Mouse (Mus musculus) liver, embryonic 15.5 days (tissue): ENCODE results near the gene Lmf1. TPM values are rescaled to one million over a fixed set of nuclear protein-coding genes. Genes with fewer than 3 reads are reported as not detected.

Experiments
- ATAC-seq: fragments of 200-750 bp; cut with Nextera tagmentation; 2 replicates; pipeline ENCODE4 v1.8.0; 2017; ENCODE audit warnings: moderate number of reproducible peaks, mild to moderate bottlenecking, moderate library complexity; ENCODE audit not compliant: insufficient read depth
- H3K27ac ChIP-seq: fragments of 300-500 bp; sonication (generic); replicated peaks from 2 replicates; pipeline ENCODE4 v1.5.1; 2015; ENCODE audit warnings: mild to moderate bottlenecking, inconsistent platforms
- H3K27me3 ChIP-seq: fragments of 300-500 bp; sonication (generic); 2 replicates; pipeline ENCODE4 v1.6.1; 2015; ENCODE audit warnings: mild to moderate bottlenecking, inconsistent platforms
- H3K36me3 ChIP-seq: fragments of 300-500 bp; sonication (generic); replicated peaks from 2 replicates; pipeline ENCODE4 v1.6.1; 2015; ENCODE audit warnings: moderate library complexity, mild to moderate bottlenecking, inconsistent platforms
- H3K4me1 ChIP-seq: fragments of 300-500 bp; sonication (generic); replicated peaks from 2 replicates; pipeline ENCODE4 v1.6.1; 2015; ENCODE audit warnings: inconsistent platforms
- H3K4me2 ChIP-seq: fragments of 300-500 bp; sonication (generic); 2 replicates; pipeline ENCODE4 v1.6.1; 2015; ENCODE audit warnings: moderate library complexity, mild to moderate bottlenecking, inconsistent platforms
- H3K4me3 ChIP-seq: fragments of 300-500 bp; sonication (generic); replicated peaks from 2 replicates; pipeline ENCODE4 v1.5.1; 2015; ENCODE audit warnings: mild to moderate bottlenecking, inconsistent platforms
- H3K9ac ChIP-seq: fragments of 300-500 bp; sonication (generic); 2 replicates; pipeline ENCODE4 v1.6.1; 2015; ENCODE audit warnings: moderate library complexity, mild to moderate bottlenecking, inconsistent platforms
- H3K9me3 ChIP-seq: fragments of 300-500 bp; sonication (generic); replicated peaks from 2 replicates; pipeline ENCODE4 v1.6.1; 2016; ENCODE audit warnings: inconsistent platforms
- WGBS: fragments of 180-500 bp; shearing (Covaris S2); methylation state at CpG from one replicate; pipeline ENCODE4 v1.1.7; 2015; ENCODE audit warnings: mixed read lengths; ENCODE audit not compliant: insufficient replicate concordance; 5-methylcytosine and 5-hydroxymethylcytosine counted together
- polyA plus RNA-seq: library from polyadenylated mRNA; unstranded; fragments of >200 nt; fragmentation: Nextera tagmentation; extraction: Ambion mirVana; gene quantifications from 2 replicates; pipeline ENCODE4 v1.2.1, GENCODE M21; 2015

Gene Lmf1
- polyA plus RNA-seq, 1 experiment from 2014 or later, result 10.1 TPM

DNA sequence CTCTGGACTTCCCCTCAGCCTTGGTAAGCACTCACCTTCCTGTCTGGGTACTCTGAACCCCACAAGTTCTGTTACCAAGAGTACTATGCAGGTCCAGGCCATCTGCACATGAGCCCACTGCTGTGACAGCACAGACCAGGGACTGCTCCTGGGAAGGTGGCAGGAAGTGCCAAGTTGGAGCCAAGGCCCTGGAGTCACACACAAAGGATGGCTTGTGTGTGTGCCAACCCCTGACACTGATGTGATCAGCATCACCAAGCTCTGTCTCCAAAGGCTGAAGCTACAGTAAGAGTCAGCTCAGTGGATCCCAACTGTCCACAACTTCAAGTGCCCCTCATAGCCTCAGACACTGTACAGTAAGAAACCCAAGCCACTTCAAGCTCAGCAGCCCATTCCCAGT, 94.1 kb downstream of the Lmf1 start:
- Histone ChIP-seq H3K9me3 (no peaks in the 10 kb centered on the region), H3K27me3 (no peaks in the 10 kb centered on the region), H3K9ac (no peak overlapping the region), H3K27ac (no peak overlapping the region), H3K36me3 (no peaks in the 10 kb centered on the region), H3K4me3 (no peak overlapping the region), H3K4me2 (no peak overlapping the region), H3K4me1 (no peaks in the 10 kb centered on the region)
- no peak for ATAC-seq

DNA sequence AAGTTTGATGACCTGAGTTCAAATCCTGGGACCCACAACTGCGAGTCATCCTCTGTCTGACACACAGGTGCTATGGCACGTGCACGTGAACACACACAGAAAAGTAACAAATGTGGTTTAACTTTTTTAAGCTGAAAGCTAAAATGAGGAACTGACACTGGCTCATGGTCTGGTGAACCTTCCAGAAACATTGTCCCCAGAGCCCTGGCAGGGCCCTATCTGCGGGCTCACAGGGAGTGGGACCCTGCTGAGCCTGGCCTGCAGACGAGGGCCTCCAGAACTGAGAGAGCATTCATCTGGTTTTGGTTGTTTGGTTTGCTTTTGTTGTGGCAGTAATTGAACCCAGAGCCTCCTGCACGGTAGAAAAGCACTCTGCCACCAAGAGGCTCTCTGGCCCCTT, 99.1 kb downstream of the Lmf1 start:
- H3K36me3 ChIP-seq, result no peaks in the 10 kb centered on the region
- no peak overlapping the region for H3K27ac ChIP-seq
- no peaks in the 10 kb centered on the region for H3K9me3 ChIP-seq
- H3K4me1 ChIP-seq, result no peaks in the 10 kb centered on the region
- WGBS, result 34% methylated on average over 6 of the region's 6 CpGs
- no peak overlapping the region for H3K4me2 ChIP-seq
- H3K27me3 ChIP-seq, result peaks cover 7% of the 10 kb centered on the region; the same call in 1 of the 2 replicates
- no peak overlapping the region for H3K4me3 ChIP-seq
- H3K9ac ChIP-seq, result no peak overlapping the region
- no peak for ATAC-seq

- ATAC-seq, result no peak
- no peaks in the 10 kb centered on the region for H3K36me3 ChIP-seq
- H3K4me2 ChIP-seq, result no peak overlapping the region
- H3K27me3 ChIP-seq, result peaks cover 7% of the 10 kb centered on the region; the same call in 1 of the 2 replicates
- H3K4me1 ChIP-seq, result no peaks in the 10 kb centered on the region
- 9% methylated on average over 5 of the region's 5 CpGs for WGBS
- H3K9me3 ChIP-seq, result no peaks in the 10 kb centered on the region
- no peak overlapping the region for H3K27ac ChIP-seq
- H3K9ac ChIP-seq, result no peak overlapping the region
- H3K4me3 ChIP-seq, result no peak overlapping the region
Observed at GRCm38 (mm10) chr17:25679818-25680217, 100.9 kb downstream of the Lmf1 start.

- Histone ChIP-seq H3K36me3 (no peaks in the 10 kb centered on the region), H3K27ac (no peak overlapping the region), H3K4me3 (no peak overlapping the region), H3K9me3 (no peaks in the 10 kb centered on the region), H3K4me2 (no peak overlapping the region), H3K27me3 (peaks cover 12% of the 10 kb centered on the region; the same call in 1 of the 2 replicates), H3K4me1 (no peaks in the 10 kb centered on the region), H3K9ac (no peak overlapping the region)
- no peak for ATAC-seq
- 48% methylated on average over 4 of the region's 4 CpGs for WGBS
Observed at GRCm38 (mm10) chr17:25681636-25682035, 102.8 kb downstream of the Lmf1 start.

GRCm38 (mm10) chr17:25686323-25686722, 107.4 kb downstream of the Lmf1 start:
- Histone ChIP-seq H3K4me2 (no peak overlapping the region), H3K27ac (no peak overlapping the region), H3K27me3 (0 out of 2 replicates have a peak, but pooled peaks cover 11% of the 10 kb centered on the region), H3K4me3 (no peak overlapping the region), H3K9me3 (no peaks in the 10 kb centered on the region), H3K9ac (no peak overlapping the region), H3K36me3 (no peaks in the 10 kb centered on the region), H3K4me1 (no peaks in the 10 kb centered on the region)
- ATAC-seq, result no peak
- WGBS, result 25% methylated on average over 7 of the region's 7 CpGs

DNA sequence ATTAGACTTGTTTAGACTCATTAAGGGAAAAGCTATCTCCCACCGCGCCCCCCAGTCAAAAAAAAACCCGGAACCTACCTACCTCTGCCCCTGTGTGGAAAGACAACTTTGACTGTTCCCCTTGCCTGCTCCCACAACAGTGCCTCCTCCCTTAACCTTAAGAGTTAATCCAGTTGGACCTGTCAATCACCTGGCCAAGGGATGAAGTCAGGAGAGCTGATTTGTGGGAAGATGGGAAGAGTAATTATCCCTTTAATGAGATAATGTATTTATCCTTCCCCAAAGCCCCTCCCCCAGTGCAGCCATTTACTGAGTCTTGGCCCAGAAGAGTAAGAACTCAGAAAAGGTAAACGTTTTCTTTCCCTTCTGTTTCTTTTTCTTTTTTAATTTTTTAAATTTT, 110.0 kb downstream of the Lmf1 start:
- H3K9me3 ChIP-seq, result no peaks in the 10 kb centered on the region
- no peaks in the 10 kb centered on the region for H3K36me3 ChIP-seq
- H3K4me1 ChIP-seq, result no peaks in the 10 kb centered on the region
- no peak for ATAC-seq
- no peak overlapping the region for H3K9ac ChIP-seq
- no peak overlapping the region for H3K27ac ChIP-seq
- H3K4me2 ChIP-seq, result no peak overlapping the region
- 61% methylated on average over 4 of the region's 4 CpGs for WGBS
- H3K27me3 ChIP-seq, result 0 out of 2 replicates have a peak, but pooled peaks cover 11% of the 10 kb centered on the region
- no peak overlapping the region for H3K4me3 ChIP-seq

GRCm38 (mm10) chr17:25696263-25696662, 117.4 kb downstream of the Lmf1 start:
- no peak overlapping the region for H3K4me3 ChIP-seq
- 13% methylated on average over 1 of the region's 1 CpGs for WGBS
- H3K36me3 ChIP-seq, result no peaks in the 10 kb centered on the region
- no peak overlapping the region for H3K9ac ChIP-seq
- H3K27me3 ChIP-seq, result peaks cover 3% of the 10 kb centered on the region; the same call in 1 of the 2 replicates
- H3K9me3 ChIP-seq, result no peaks in the 10 kb centered on the region
- H3K27ac ChIP-seq, result no peak overlapping the region
- no peak overlapping the region for H3K4me2 ChIP-seq
- H3K4me1 ChIP-seq, result no peaks in the 10 kb centered on the region
- ATAC-seq, result no peak

GRCm38 (mm10) chr17:25698446-25698845, 119.6 kb downstream of the Lmf1 start:
- Histone ChIP-seq H3K27me3 (peaks cover 11% of the 10 kb centered on the region; the same call in 1 of the 2 replicates), H3K4me1 (no peaks in the 10 kb centered on the region), H3K27ac (no peak overlapping the region), H3K9me3 (no peaks in the 10 kb centered on the region), H3K9ac (no peak overlapping the region), H3K4me2 (no peak overlapping the region), H3K4me3 (no peak overlapping the region), H3K36me3 (no peaks in the 10 kb centered on the region)
- ATAC-seq, result no peak
- 16% methylated on average over 7 of the region's 7 CpGs for WGBS

- no peak overlapping the region for H3K4me3 ChIP-seq
- no peak overlapping the region for H3K4me2 ChIP-seq
- no peak for ATAC-seq
- H3K9me3 ChIP-seq, result no peaks in the 10 kb centered on the region
- H3K27ac ChIP-seq, result no peak overlapping the region
- H3K27me3 ChIP-seq, result peaks cover 11% of the 10 kb centered on the region; the same call in 1 of the 2 replicates
- H3K9ac ChIP-seq, result no peak overlapping the region
- no peaks in the 10 kb centered on the region for H3K36me3 ChIP-seq
- 48% methylated on average over 9 of the region's 9 CpGs for WGBS
- H3K4me1 ChIP-seq, result no peaks in the 10 kb centered on the region
Observed at GRCm38 (mm10) chr17:25700863-25701496, 122.1 kb downstream of the Lmf1 start.

DNA sequence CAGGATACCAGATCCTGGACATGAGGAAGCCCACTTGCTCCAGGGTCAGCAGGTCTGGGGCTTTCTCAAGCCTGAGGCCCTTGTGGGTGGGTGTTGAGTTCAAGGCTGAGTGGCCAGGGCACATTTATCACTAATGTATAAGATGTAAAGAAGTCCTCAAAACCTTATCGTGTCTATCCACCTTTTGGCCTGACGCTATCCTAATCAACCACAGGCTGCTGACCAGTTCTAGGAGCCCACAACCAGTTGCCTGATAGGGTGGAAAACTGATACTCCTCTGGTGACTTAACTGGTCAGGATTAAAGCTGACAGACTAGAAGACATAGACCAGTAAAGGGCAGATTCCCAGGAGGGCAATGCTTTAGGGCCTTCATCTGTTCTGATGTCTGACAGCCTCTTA, 131.1 kb downstream of the Lmf1 start:
- WGBS, result 64% methylated on average over 2 of the region's 2 CpGs
- Histone ChIP-seq H3K27ac (no peak overlapping the region), H3K36me3 (no peaks in the 10 kb centered on the region), H3K9me3 (no peaks in the 10 kb centered on the region), H3K4me2 (no peak overlapping the region), H3K9ac (no peak overlapping the region), H3K27me3 (peaks cover 6% of the 10 kb centered on the region; the same call in 1 of the 2 replicates), H3K4me1 (no peaks in the 10 kb centered on the region), H3K4me3 (no peak overlapping the region)
- no peak for ATAC-seq

DNA sequence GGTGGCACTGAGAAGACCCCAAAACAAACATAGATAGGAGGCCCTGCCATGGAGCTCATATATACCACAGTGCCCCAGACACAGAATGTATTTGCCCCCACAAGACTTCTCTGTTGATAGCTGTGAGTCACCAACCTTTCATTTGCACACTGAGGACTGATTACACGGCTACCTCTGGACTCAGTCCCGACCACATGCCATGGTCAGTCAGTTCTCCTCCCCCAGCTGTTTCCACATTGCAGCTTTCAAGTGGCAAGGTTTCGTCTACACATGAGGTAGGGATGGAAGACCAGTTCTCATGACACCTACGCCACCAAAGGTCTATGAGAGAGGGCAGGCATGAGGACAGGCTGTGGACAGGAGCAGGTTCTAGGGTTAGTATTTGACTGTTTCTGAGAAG, 132.3 kb downstream of the Lmf1 start:
- H3K4me2 ChIP-seq, result no peak overlapping the region
- peaks cover 4% of the 10 kb centered on the region; the same call in 1 of the 2 replicates for H3K4me1 ChIP-seq
- 50% methylated on average over 4 of the region's 4 CpGs for WGBS
- ATAC-seq, result no peak
- no peak overlapping the region for H3K27ac ChIP-seq
- H3K27me3 ChIP-seq, result peaks cover 18% of the 10 kb centered on the region
- no peaks in the 10 kb centered on the region for H3K36me3 ChIP-seq
- H3K4me3 ChIP-seq, result no peak overlapping the region
- H3K9me3 ChIP-seq, result no peaks in the 10 kb centered on the region
- no peak overlapping the region for H3K9ac ChIP-seq
